Mouse (Mus musculus) olfactory bulb, adult 2 months (tissue): ENCODE data around the gene Dgkb.

ENCODE experiments used
- CTCF ChIP-seq: fragments of 200-500 bp; IDR thresholded peaks from 2 replicates; pipeline ENCODE4 v1.5.1; 2012; ENCODE audit warnings: low read depth, mild to moderate bottlenecking, low read length, moderate library complexity; ENCODE audit not compliant: insufficient read depth
- POLR2A ChIP-seq: fragments of 200-500 bp; IDR thresholded peaks from 2 replicates; pipeline ENCODE4 v1.6.1; 2012; ENCODE audit warnings: mild to moderate bottlenecking, low read depth, low read length, moderate library complexity; ENCODE audit not compliant: insufficient read depth

DNA sequence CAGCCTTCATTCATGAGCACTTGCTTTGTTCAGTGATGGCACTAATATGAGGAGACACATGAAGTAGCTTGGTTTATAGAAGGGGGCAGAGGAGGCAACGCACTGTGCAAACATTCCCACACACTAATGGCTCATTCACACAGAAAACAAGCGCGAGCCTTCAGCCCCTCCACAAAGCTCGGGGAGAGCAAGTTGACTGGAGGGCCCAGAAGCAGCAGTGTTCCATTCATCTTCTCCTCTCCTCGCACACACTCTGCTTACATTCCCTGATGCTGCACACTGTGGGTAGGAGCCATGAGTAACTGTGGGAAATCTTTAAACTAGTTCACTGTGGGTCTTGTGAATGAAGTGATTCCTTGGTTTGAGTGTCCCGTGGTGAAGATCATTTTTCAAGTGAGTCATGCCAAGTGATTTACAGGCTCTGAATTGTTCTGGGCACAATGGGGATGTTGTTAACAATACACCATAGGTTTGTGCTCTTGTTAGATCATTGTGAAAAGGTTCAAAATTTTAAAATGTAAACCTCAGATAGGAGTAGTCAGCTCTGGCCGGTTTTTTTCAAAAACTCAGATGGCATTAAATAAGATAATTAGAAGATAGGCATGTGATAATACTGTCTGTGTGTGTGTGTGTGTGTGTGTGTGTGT, 779.0 kb downstream of the Dgkb start:
- TF ChIP-seq CTCF (no peak), POLR2A (no peak)
